Mouse (Mus musculus): ENCODE data around the gene Olfml2a. TPM values are rescaled to one million over a fixed set of nuclear protein-coding genes. Genes with fewer than 3 reads are reported as not detected.
"Not testable (repeated sequence)": the region's sequence is repeated elsewhere in the genome, so short reads cannot be mapped to it uniquely, and the experiment has no call there.

Olfml2a gene
- polyA plus RNA-seq, 1 experiment from 2014 or later: 6.0 TPM

GRCm38 (mm10) chr2:39006149-39006730 is 74.5 kb downstream of the Olfml2a start:
- WGBS: 92% methylated on average over 14 of the region's 14 CpGs
- peak overlapping the region; percentile 83 for H3K4me3 ChIP-seq
- H3K4me2 ChIP-seq (replicated peaks): peak overlapping the region; percentile 91
- no peaks in the 10 kb centered on the region for H3K9me3 ChIP-seq
- H3K27ac ChIP-seq: no peak overlapping the region
- no peak overlapping the region for H3K9ac ChIP-seq
- no peak for ATAC-seq (ENCODE audit: insufficient number of reproducible peaks, insufficient read depth, low FRiP score, low TSS enrichment)
- peaks cover 27% of the 10 kb centered on the region for H3K36me3 ChIP-seq
- peaks cover 38% of the 10 kb centered on the region for H3K4me1 ChIP-seq
- no peaks in the 10 kb centered on the region for H3K27me3 ChIP-seq

GRCm38 (mm10) chr2:39007865-39008264 is 76.1 kb downstream of the Olfml2a start:
- H3K4me2 ChIP-seq (replicated peaks): peak overlapping the region; percentile 72
- peak overlapping the region; percentile 82 for H3K4me3 ChIP-seq
- H3K36me3 ChIP-seq: peaks cover 20% of the 10 kb centered on the region
- H3K9me3 ChIP-seq: no peaks in the 10 kb centered on the region
- peak overlapping the region; percentile 94 for H3K27ac ChIP-seq
- ATAC-seq (ENCODE audit: insufficient number of reproducible peaks, insufficient read depth, low FRiP score, low TSS enrichment): peak; percentile 82
- WGBS: under 1% methylated on average over 44 of the region's 44 CpGs
- peaks cover 36% of the 10 kb centered on the region for H3K4me1 ChIP-seq
- no peaks in the 10 kb centered on the region for H3K27me3 ChIP-seq
- peak overlapping the region; percentile 91 for H3K9ac ChIP-seq

- Histone ChIP-seq H3K9me3 (no peaks in the 10 kb centered on the region), H3K4me1 (peaks cover 30% of the 10 kb centered on the region), H3K27ac (peak overlapping the region; percentile 94), H3K36me3 (peaks cover 20% of the 10 kb centered on the region), H3K27me3 (no peaks in the 10 kb centered on the region), H3K4me2 (replicated peaks) (peak overlapping the region; percentile 72), H3K4me3 (peak overlapping the region; percentile 82), H3K9ac (peak overlapping the region; percentile 91)
- WGBS: under 1% methylated on average over 25 of the region's 25 CpGs
- peak; percentile 44 for ATAC-seq (ENCODE audit: insufficient number of reproducible peaks, insufficient read depth, low FRiP score, low TSS enrichment)
These were observed 76.6 kb downstream of the Olfml2a start for GRCm38 (mm10) chr2:39008350-39008851.

GRCm38 (mm10) chr2:39008954-39009365 is 77.2 kb downstream of the Olfml2a start:
- Histone ChIP-seq H3K27ac (0 out of 2 replicates have a peak overlapping the region, but pooled peaks have one; percentile 94), H3K27me3 (no peaks in the 10 kb centered on the region), H3K9ac (peak overlapping the region; percentile 91), H3K9me3 (no peaks in the 10 kb centered on the region), H3K36me3 (peaks cover 21% of the 10 kb centered on the region), H3K4me2 (replicated peaks) (peak overlapping the region; percentile 72), H3K4me3 (peak overlapping the region; percentile 82), H3K4me1 (peaks cover 25% of the 10 kb centered on the region)
- 27% methylated on average over 3 of the region's 3 CpGs for WGBS
- ATAC-seq (ENCODE audit: insufficient number of reproducible peaks, insufficient read depth, low FRiP score, low TSS enrichment): no peak

- not testable (repeated sequence) for H3K9me3 ChIP-seq; H3K4me2 ChIP-seq (replicated peaks); ATAC-seq (ENCODE audit: insufficient number of reproducible peaks, insufficient read depth, low FRiP score, low TSS enrichment); H3K27me3 ChIP-seq; H3K9ac ChIP-seq; H3K4me3 ChIP-seq; H3K27ac ChIP-seq
- Histone ChIP-seq H3K36me3 (peaks cover 32% of the 10 kb centered on the region), H3K4me1 (peaks cover 22% of the 10 kb centered on the region)
- 86% methylated on average over 5 of the region's 5 CpGs for WGBS
These were observed 78.4 kb downstream of the Olfml2a start for GRCm38 (mm10) chr2:39010144-39010543.

- Histone ChIP-seq H3K4me1 (peaks cover 15% of the 10 kb centered on the region), H3K9me3 (no peaks in the 10 kb centered on the region), H3K9ac (no peak overlapping the region), H3K36me3 (peaks cover 41% of the 10 kb centered on the region), H3K4me3 (no peak overlapping the region), H3K27me3 (no peaks in the 10 kb centered on the region), H3K27ac (no peak overlapping the region), H3K4me2 (replicated peaks) (no peak overlapping the region)
- ATAC-seq (ENCODE audit: insufficient number of reproducible peaks, insufficient read depth, low FRiP score, low TSS enrichment): no peak
These were observed 79.5 kb downstream of the Olfml2a start for GRCm38 (mm10) chr2:39011264-39011663.

- Histone ChIP-seq H3K4me2 (replicated peaks) (no peak overlapping the region), H3K9ac (no peak overlapping the region), H3K36me3 (peaks cover 48% of the 10 kb centered on the region), H3K4me3 (no peak overlapping the region), H3K27me3 (no peaks in the 10 kb centered on the region), H3K27ac (no peak overlapping the region), H3K9me3 (no peaks in the 10 kb centered on the region), H3K4me1 (peaks cover 13% of the 10 kb centered on the region)
- WGBS: 86% methylated on average over 3 of the region's 3 CpGs
- no peak for ATAC-seq (ENCODE audit: insufficient number of reproducible peaks, insufficient read depth, low FRiP score, low TSS enrichment)
These were observed 80.2 kb downstream of the Olfml2a start for GRCm38 (mm10) chr2:39011971-39012370.

- Histone ChIP-seq H3K27ac (no peak overlapping the region), H3K4me2 (replicated peaks) (no peak overlapping the region), H3K27me3 (no peaks in the 10 kb centered on the region), H3K4me3 (no peak overlapping the region), H3K9ac (no peak overlapping the region), H3K9me3 (no peaks in the 10 kb centered on the region), H3K36me3 (peaks cover 55% of the 10 kb centered on the region), H3K4me1 (peaks cover 10% of the 10 kb centered on the region)
- 87% methylated on average over 7 of the region's 7 CpGs for WGBS
- ATAC-seq (ENCODE audit: insufficient number of reproducible peaks, insufficient read depth, low FRiP score, low TSS enrichment): no peak
These were observed 81.0 kb downstream of the Olfml2a start for GRCm38 (mm10) chr2:39012768-39013279.

Other genes with a start within 250 kb of the Olfml2a start
- gene Nr5a1, start 217.4 kb upstream of the Olfml2a start, polyA plus RNA-seq (2016; fragmentation: Nextera tagmentation; extraction: Ambion mirVana): 0.33 and 0.95 TPM in 2 replicates
- gene Nr6a1, start 4.3 kb upstream of the Olfml2a start, polyA plus RNA-seq (2016; fragmentation: Nextera tagmentation; extraction: Ambion mirVana): 1.3 and 2.0 TPM in 2 replicates
- 1.9 and 2.1 TPM in 2 replicates for gene Wdr38, start 65.5 kb downstream of the Olfml2a start, polyA plus RNA-seq (2016; fragmentation: Nextera tagmentation; extraction: Ambion mirVana)
- 120 and 122 TPM in 2 replicates for gene Arpc5l, start 73.4 kb downstream of the Olfml2a start, polyA plus RNA-seq (2016; fragmentation: Nextera tagmentation; extraction: Ambion mirVana)
- gene Rpl35, start 73.6 kb downstream of the Olfml2a start, polyA plus RNA-seq (2016; fragmentation: Nextera tagmentation; extraction: Ambion mirVana): 1,101 and 1,116 TPM in 2 replicates
- gene Golga1, start 133.6 kb downstream of the Olfml2a start, polyA plus RNA-seq (2016; fragmentation: Nextera tagmentation; extraction: Ambion mirVana): 29.8 and 30.4 TPM in 2 replicates

Measured in embryonic facial prominence, embryonic 12.5 days (tissue).